Mouse (Mus musculus) liver, postnatal 0 days (tissue): ENCODE data around the gene Mxd3. TPM values are rescaled to one million over a fixed set of nuclear protein-coding genes. Genes with fewer than 3 reads are reported as not detected.
A peak's percentile ranks its signal among the peaks of the same experiment; 100 is the strongest.

ENCODE experiments used
- ATAC-seq: fragments of 200-750 bp; cut with Nextera tagmentation; 2 replicates; pipeline ENCODE4 v1.8.0; 2017; ENCODE audit warnings: mild to moderate bottlenecking, moderate library complexity
- DNase-seq: peaks from one replicate; pipeline ENCODE4 v3.0.0-alpha.2; 2016
- H3K27ac ChIP-seq: fragments of 300-500 bp; sonication (generic); 2 replicates; pipeline ENCODE4 v1.5.1; 2014; ENCODE audit warnings: antibody characterized with exemption, moderate library complexity, mild to moderate bottlenecking, low read depth
- H3K27me3 ChIP-seq: fragments of 300-500 bp; sonication (generic); 2 replicates; pipeline ENCODE4 v1.6.1; 2014; ENCODE audit warnings: low read length, control low read depth, mixed read lengths; ENCODE audit not compliant: insufficient read depth
- H3K36me3 ChIP-seq: fragments of 300-500 bp; sonication (generic); replicated peaks from 2 replicates; pipeline ENCODE4 v1.6.1; 2014; ENCODE audit warnings: mild to moderate bottlenecking, control low read depth, low read length, moderate library complexity, mixed read lengths; ENCODE audit not compliant: insufficient read depth
- H3K4me1 ChIP-seq: fragments of 300-500 bp; sonication (generic); 2 replicates; pipeline ENCODE4 v1.6.1; 2014; ENCODE audit warnings: antibody characterized with exemption, mild to moderate bottlenecking, control low read depth; ENCODE audit not compliant: insufficient read depth
- H3K4me2 ChIP-seq: fragments of 300-500 bp; sonication (generic); 2 replicates; pipeline ENCODE4 v1.6.1; 2014; ENCODE audit warnings: low read depth, mild to moderate bottlenecking, low read length, moderate library complexity, mixed read lengths
- H3K4me3 ChIP-seq: fragments of 300-500 bp; sonication (generic); 2 replicates; pipeline ENCODE4 v1.5.1; 2014; ENCODE audit warnings: low read depth, low read length
- H3K9ac ChIP-seq: fragments of 300-500 bp; sonication (generic); replicated peaks from 2 replicates; pipeline ENCODE4 v1.6.1; 2014; ENCODE audit warnings: mild to moderate bottlenecking, moderate library complexity
- H3K9me3 ChIP-seq: fragments of 300-500 bp; sonication (generic); 2 replicates; pipeline ENCODE4 v1.6.1; 2016; ENCODE audit warnings: mild to moderate bottlenecking, control low read depth, low read length, mixed read lengths
- CTCF ChIP-seq: sonication (generic); IDR thresholded peaks from 2 replicates; pipeline ENCODE4 v1.5.1; 2016; ENCODE audit warnings: antibody characterized with exemption, low read depth
- EP300 ChIP-seq: IDR thresholded peaks from 2 replicates; pipeline ENCODE4 v1.6.1; 2016; ENCODE audit warnings: antibody characterized with exemption, low read depth, mild to moderate bottlenecking
- WGBS: fragments of 180-500 bp; shearing (Covaris S2); extraction: QIAGEN DNeasy Blood & Tissue Kit; methylation state at CpG from one replicate; pipeline ENCODE4 v1.1.7; 2014; ENCODE audit not compliant: insufficient replicate concordance; 5-methylcytosine and 5-hydroxymethylcytosine counted together
- polyA plus RNA-seq: library from polyadenylated mRNA; unstranded; fragments of >200 nt; fragmentation: Nextera tagmentation; extraction: Ambion mirVana; gene quantifications from 2 replicates; pipeline ENCODE4 v1.2.1, GENCODE M21; 2015

Gene Mxd3
- polyA plus RNA-seq, 1 experiment from 2014 or later = 14.0 TPM

DNA sequence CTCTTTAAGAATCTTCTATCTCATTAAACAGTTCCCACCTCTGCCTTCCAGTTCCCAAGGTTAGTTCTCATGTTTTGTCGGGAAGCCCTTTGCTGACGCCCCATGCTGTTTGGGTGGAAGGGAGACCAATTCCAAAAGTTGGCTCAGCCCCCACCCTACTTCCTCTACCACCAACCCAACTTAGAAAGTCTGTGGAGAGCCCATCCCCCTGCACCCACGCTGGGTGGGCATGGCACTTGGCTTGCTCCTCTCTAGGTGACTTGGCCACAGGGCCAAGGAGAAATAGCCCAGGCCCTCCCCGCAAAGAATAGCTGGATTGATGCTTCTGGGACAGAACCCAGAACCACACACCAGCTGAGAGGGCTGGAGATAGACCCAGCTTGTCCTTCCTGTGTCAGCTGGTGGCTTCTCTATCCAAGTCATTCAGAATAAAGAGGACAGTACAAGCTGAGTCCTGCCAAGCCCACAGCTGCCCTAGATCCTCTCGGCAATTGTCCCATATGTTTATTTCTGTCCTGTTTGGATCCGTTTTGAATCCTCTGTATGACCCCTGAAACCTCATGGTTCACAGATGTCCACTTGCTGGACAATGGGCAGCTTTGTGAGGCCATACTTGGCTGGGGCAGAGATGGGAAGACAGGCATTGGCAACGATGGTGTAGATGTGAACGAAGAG is 41.5 kb upstream of the Mxd3 start:
- H3K9me3 ChIP-seq = no peaks in the 10 kb centered on the region
- DNase-seq = no peak
- TF ChIP-seq EP300 = no peak
- no peak for TF ChIP-seq CTCF
- no peak overlapping the region for H3K4me3 ChIP-seq
- WGBS = 70% methylated on average over 8 of the region's 8 CpGs
- no peaks in the 10 kb centered on the region for H3K36me3 ChIP-seq
- H3K27ac ChIP-seq = no peak overlapping the region
- no peak for ATAC-seq
- peaks cover 54% of the 10 kb centered on the region for H3K4me1 ChIP-seq
- H3K4me2 ChIP-seq = peak overlapping the region; percentile 86
- no peak overlapping the region for H3K9ac ChIP-seq
- H3K27me3 ChIP-seq = no peaks in the 10 kb centered on the region

DNA sequence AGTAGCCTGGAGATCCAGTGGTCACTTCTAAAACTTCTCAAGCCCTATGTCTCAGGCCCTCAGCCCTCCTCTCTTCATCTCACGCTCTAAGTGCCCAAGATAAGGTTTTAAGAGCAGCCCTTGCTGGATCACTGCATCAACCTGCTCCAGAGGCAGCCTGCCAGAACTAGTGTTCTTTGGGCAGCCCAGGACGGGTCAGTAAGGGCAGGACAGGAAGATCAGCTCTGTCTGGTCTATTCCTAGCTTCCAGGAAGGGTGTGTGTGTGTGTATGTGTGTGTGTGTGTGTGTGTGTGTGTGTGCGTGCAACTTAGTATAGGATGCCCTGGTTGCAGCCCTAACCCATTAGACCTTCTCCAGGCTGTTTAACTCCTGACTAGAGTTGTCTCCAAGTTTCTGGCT is 40.6 kb upstream of the Mxd3 start:
- H3K4me1 ChIP-seq = peaks cover 48% of the 10 kb centered on the region
- 30% methylated on average over 3 of the region's 3 CpGs for whole genome bisulfite sequencing
- ATAC-seq (peak; percentile 22; the same call in 1 of the 2 replicates), DNase-seq (no peak)
- no peaks in the 10 kb centered on the region for H3K27me3 ChIP-seq
- TF ChIP-seq EP300 (no peak), CTCF (no peak)
- peak overlapping the region; percentile 56 for H3K4me3 ChIP-seq
- H3K36me3 ChIP-seq = no peaks in the 10 kb centered on the region
- H3K27ac ChIP-seq = peak overlapping the region; percentile 78
- peak overlapping the region; percentile 86 for H3K4me2 ChIP-seq
- H3K9me3 ChIP-seq = no peaks in the 10 kb centered on the region
- peak overlapping the region; percentile 68 for H3K9ac ChIP-seq

- peak; percentile 78 for DNase-seq
- Histone ChIP-seq H3K9ac (peak within 1 kb of the TSS; percentile 68), H3K27ac (peak within 1 kb of the TSS; percentile 78)
These were observed 40.0 kb upstream of the Mxd3 start, which contains the start of gene Rgs14 for GRCm38 (mm10) chr13:55369531-55370114. TSS of gene Rgs14 (plus strand) at chr13:55369732.

DNA sequence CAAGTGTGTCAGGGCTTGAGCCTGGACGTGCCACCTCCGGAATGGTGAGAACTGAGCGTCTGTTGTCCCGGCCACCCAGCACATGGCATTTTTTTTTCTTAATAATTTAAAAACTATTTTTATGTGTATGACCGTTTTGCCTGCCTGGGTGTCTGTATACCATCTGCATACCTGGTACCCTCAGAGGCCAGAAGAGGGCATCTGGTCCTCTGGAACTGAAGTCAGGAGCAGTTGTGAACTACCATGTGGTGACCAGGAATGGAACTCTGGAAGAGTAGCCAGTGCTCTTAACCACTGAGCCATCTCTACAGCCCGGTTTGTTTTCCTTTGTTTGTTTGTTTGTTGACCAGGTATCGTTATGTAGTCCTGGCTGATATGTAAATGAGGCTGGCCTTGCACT is 38.8 kb upstream of the Mxd3 start:
- Histone ChIP-seq H3K4me3 (no peak overlapping the region), H3K4me1 (peaks cover 41% of the 10 kb centered on the region), H3K9ac (no peak overlapping the region), H3K27me3 (no peaks in the 10 kb centered on the region), H3K9me3 (no peaks in the 10 kb centered on the region), H3K27ac (no peak overlapping the region), H3K4me2 (no peak overlapping the region), H3K36me3 (no peaks in the 10 kb centered on the region)
- WGBS = 73% methylated on average over 7 of the region's 7 CpGs
- DNase-seq (no peak), ATAC-seq (no peak)
- no peak for TF ChIP-seq EP300
- peak; percentile 49 for TF ChIP-seq CTCF

More at GRCm38 (mm10) chr13:55369531-55370114, 40.0 kb upstream of the Mxd3 start, which contains the start of gene Rgs14:
- H3K9me3 ChIP-seq = no peaks in the 10 kb centered on the region
- no peak for TF ChIP-seq EP300
- 0 out of 2 replicates have a peak, but pooled peaks have one; percentile 3 for TF ChIP-seq CTCF
- peak within 1 kb of the TSS; percentile 86 for H3K4me2 ChIP-seq
- no peaks in the 10 kb centered on the region for H3K27me3 ChIP-seq
- peaks cover 48% of the 10 kb centered on the region for H3K4me1 ChIP-seq
- peak; percentile 85 for ATAC-seq
- WGBS = 17% methylated on average over 13 of the region's 13 CpGs
- no peaks in the 10 kb centered on the region for H3K36me3 ChIP-seq
- peak within 1 kb of the TSS; percentile 56 for H3K4me3 ChIP-seq

- ATAC-seq = peak; percentile 97
- Histone ChIP-seq H3K9me3 (no peaks in the 10 kb centered on the region), H3K4me3 (peak within 1 kb of the TSS; percentile 99), H3K9ac (peak within 1 kb of the TSS; percentile 98), H3K27me3 (no peaks in the 10 kb centered on the region), H3K4me2 (peak within 1 kb of the TSS; percentile 86), H3K27ac (peak within 1 kb of the TSS; percentile 98), H3K4me1 (peaks cover 20% of the 10 kb centered on the region), H3K36me3 (peaks cover 18% of the 10 kb centered on the region)
- peak; percentile 94 for DNase-seq
- WGBS = 0% methylated on average over 35 of the region's 35 CpGs
- TF ChIP-seq EP300 (peak; percentile 55; the same call in 1 of the 2 replicates), CTCF (no peak)
These were observed 32.9 kb upstream of the Mxd3 start, which contains the start of gene Lman2 for GRCm38 (mm10) chr13:55362453-55363060. TSS of gene Lman2 (minus strand) at chr13:55362783.

DNA sequence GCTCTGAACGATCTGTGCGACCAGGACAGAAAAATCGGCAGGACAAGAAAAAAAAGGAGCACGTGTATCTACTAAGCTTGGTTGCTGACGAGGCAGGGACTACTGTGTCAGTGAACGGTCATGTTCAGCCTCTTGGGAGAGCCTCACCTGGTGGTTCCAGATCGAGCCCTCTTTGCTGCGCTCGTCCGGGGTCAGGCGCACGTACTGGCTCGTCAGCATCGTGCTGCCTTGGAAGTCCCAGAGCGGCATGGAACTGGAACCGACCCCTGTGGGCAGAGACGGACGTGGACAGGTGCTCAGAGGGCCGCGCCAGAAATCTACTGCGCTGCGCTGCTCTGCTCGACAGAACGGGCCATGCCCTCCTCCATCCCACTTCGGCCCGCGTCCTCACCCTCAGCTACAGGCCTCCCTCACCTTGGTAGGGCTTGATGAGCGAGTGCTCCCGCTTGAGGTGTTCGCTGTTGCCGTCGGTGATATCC is 32.4 kb upstream of the Mxd3 start:
- DNase-seq (no peak), ATAC-seq (peak; percentile 20)
- H3K36me3 ChIP-seq = peaks cover 22% of the 10 kb centered on the region
- peak overlapping the region; percentile 98 for H3K9ac ChIP-seq
- peak overlapping the region; percentile 99 for H3K4me3 ChIP-seq
- peaks cover 20% of the 10 kb centered on the region for H3K4me1 ChIP-seq
- no peaks in the 10 kb centered on the region for H3K9me3 ChIP-seq
- H3K4me2 ChIP-seq = peak overlapping the region; percentile 86
- no peaks in the 10 kb centered on the region for H3K27me3 ChIP-seq
- 1% methylated on average over 32 of the region's 32 CpGs for WGBS
- TF ChIP-seq EP300 = no peak
- no peak for TF ChIP-seq CTCF
- H3K27ac ChIP-seq = peak overlapping the region; percentile 98
